Mouse (Mus musculus): ENCODE measurements around the gene Hdhd3. TPM values are rescaled to one million over a fixed set of nuclear protein-coding genes. Genes with fewer than 3 reads are reported as not detected.

Hdhd3 gene
- polyA plus RNA-seq, 1 experiment from 2014 or later, result 7.5 TPM

- Histone ChIP-seq H3K9ac (ENCODE audit: low read length) (peak overlapping the region; percentile 84; the same call in 1 of the 2 replicates), H3K4me2 (ENCODE audit: low read length) (peak overlapping the region; percentile 68), H3K27ac (replicated peaks in 1 of 2; ENCODE audit: control insufficient read depth in 1 of 2, insufficient read depth in 1 of 2, low read depth in 2 of 2, low read length in 2 of 2) (peak overlapping the region; percentile 15 to 53; a peak in 2 of 4 replicates), H3K9me3 (ENCODE audit: control insufficient read depth, low read length) (no peaks in the 10 kb centered on the region), H3K4me1 (ENCODE audit: control insufficient read depth in 2 of 2, insufficient read depth in 2 of 2, low read length in 2 of 2) (peaks cover 24 to 31% of the 10 kb centered on the region in 2 experiments), H3K27me3 (ENCODE audit: control insufficient read depth, insufficient read depth, low read length) (no peaks in the 10 kb centered on the region), H3K36me3 (ENCODE audit: control insufficient read depth, insufficient read depth, low read length) (peaks cover 25% of the 10 kb centered on the region), H3K4me3 (ENCODE audit: control insufficient read depth in 1 of 2, insufficient read depth in 1 of 2, low read depth in 1 of 2, low read length in 2 of 2) (no peak overlapping the region; a peak in 1 of 4 replicates)
- no peak for ATAC-seq (ENCODE audit: insufficient number of reproducible peaks, insufficient read depth, low FRiP score, low read depth)
- 78% methylated on average over 10 of the region's 10 CpGs for WGBS
These were observed 14.5 kb upstream of the Hdhd3 start for GRCm38 (mm10) chr4:62517538-62518415.

DNA sequence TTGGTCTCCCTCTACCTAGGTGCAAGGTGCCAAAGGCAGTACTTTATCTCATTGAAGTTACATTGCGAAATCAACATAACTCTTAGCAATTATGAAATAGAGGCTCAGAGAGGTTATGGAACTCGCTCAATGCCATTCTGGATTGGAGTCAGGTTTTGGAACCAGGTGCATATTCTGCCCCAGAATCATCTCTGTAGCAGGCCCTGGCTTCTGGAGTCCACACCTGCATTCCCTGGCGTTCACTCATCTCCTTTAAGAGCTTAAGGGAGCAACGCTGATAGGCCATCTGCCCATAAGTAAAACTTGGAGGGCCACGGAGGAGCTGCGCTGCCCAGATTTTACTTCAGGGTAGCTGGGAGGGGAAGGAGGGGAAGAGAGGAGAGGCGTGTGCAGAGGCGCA lies 13.8 kb upstream of the Hdhd3 start:
- ATAC-seq (ENCODE audit: insufficient number of reproducible peaks, insufficient read depth, low FRiP score, low read depth), result no peak
- H3K9ac ChIP-seq (ENCODE audit: low read length), result peak overlapping the region; percentile 30; the same call in 1 of the 2 replicates
- H3K4me3 ChIP-seq (ENCODE audit: control insufficient read depth in 1 of 2, insufficient read depth in 1 of 2, low read depth in 1 of 2, low read length in 2 of 2), result no peak overlapping the region
- H3K27me3 ChIP-seq (ENCODE audit: control insufficient read depth, insufficient read depth, low read length), result no peaks in the 10 kb centered on the region
- peaks cover 25% of the 10 kb centered on the region for H3K36me3 ChIP-seq (ENCODE audit: control insufficient read depth, insufficient read depth, low read length)
- WGBS, result 87% methylated on average over 8 of the region's 8 CpGs
- H3K27ac ChIP-seq (replicated peaks in 1 of 2; ENCODE audit: control insufficient read depth in 1 of 2, insufficient read depth in 1 of 2, low read depth in 2 of 2, low read length in 2 of 2), result peak overlapping the region; percentile 15 to 53; a peak in 2 of 4 replicates
- no peaks in the 10 kb centered on the region for H3K9me3 ChIP-seq (ENCODE audit: control insufficient read depth, low read length)
- peaks cover 24 to 31% of the 10 kb centered on the region in 2 experiments for H3K4me1 ChIP-seq (ENCODE audit: control insufficient read depth in 2 of 2, insufficient read depth in 2 of 2, low read length in 2 of 2)
- H3K4me2 ChIP-seq (ENCODE audit: low read length), result no peak overlapping the region; the same call in 1 of the 2 replicates

GRCm38 (mm10) chr4:62516579-62516978 lies 13.3 kb upstream of the Hdhd3 start:
- Histone ChIP-seq H3K4me1 (ENCODE audit: control insufficient read depth in 2 of 2, insufficient read depth in 2 of 2, low read length in 2 of 2) (peaks cover 24 to 31% of the 10 kb centered on the region in 2 experiments), H3K4me2 (ENCODE audit: low read length) (peak overlapping the region; percentile 14; the same call in 1 of the 2 replicates), H3K36me3 (ENCODE audit: control insufficient read depth, insufficient read depth, low read length) (peaks cover 27% of the 10 kb centered on the region), H3K9me3 (ENCODE audit: control insufficient read depth, low read length) (no peaks in the 10 kb centered on the region), H3K27ac (replicated peaks in 1 of 2; ENCODE audit: control insufficient read depth in 1 of 2, insufficient read depth in 1 of 2, low read depth in 2 of 2, low read length in 2 of 2) (peak overlapping the region; percentile 77 to 80), H3K4me3 (ENCODE audit: control insufficient read depth in 1 of 2, insufficient read depth in 1 of 2, low read depth in 1 of 2, low read length in 2 of 2) (no peak overlapping the region), H3K9ac (ENCODE audit: low read length) (peak overlapping the region; percentile 30; the same call in 1 of the 2 replicates), H3K27me3 (ENCODE audit: control insufficient read depth, insufficient read depth, low read length) (no peaks in the 10 kb centered on the region)
- no peak for ATAC-seq (ENCODE audit: insufficient number of reproducible peaks, insufficient read depth, low FRiP score, low read depth)
- WGBS, result 53% methylated on average over 1 of the region's 1 CpGs

GRCm38 (mm10) chr4:62516079-62516478 lies 12.8 kb upstream of the Hdhd3 start:
- no peaks in the 10 kb centered on the region for H3K27me3 ChIP-seq (ENCODE audit: control insufficient read depth, insufficient read depth, low read length)
- H3K4me3 ChIP-seq (ENCODE audit: control insufficient read depth in 1 of 2, insufficient read depth in 1 of 2, low read depth in 1 of 2, low read length in 2 of 2), result no peak overlapping the region
- WGBS, result 43% methylated on average over 2 of the region's 2 CpGs
- no peak overlapping the region for H3K9ac ChIP-seq (ENCODE audit: low read length)
- H3K4me1 ChIP-seq (ENCODE audit: control insufficient read depth in 2 of 2, insufficient read depth in 2 of 2, low read length in 2 of 2), result peaks cover 24 to 31% of the 10 kb centered on the region in 2 experiments
- 0 out of 2 replicates have a peak, but pooled peaks have one; percentile 36 for ATAC-seq (ENCODE audit: insufficient number of reproducible peaks, insufficient read depth, low FRiP score, low read depth)
- peak overlapping the region; percentile 77 to 80 for H3K27ac ChIP-seq (replicated peaks in 1 of 2; ENCODE audit: control insufficient read depth in 1 of 2, insufficient read depth in 1 of 2, low read depth in 2 of 2, low read length in 2 of 2)
- peaks cover 30% of the 10 kb centered on the region for H3K36me3 ChIP-seq (ENCODE audit: control insufficient read depth, insufficient read depth, low read length)
- peak overlapping the region; percentile 14; the same call in 1 of the 2 replicates for H3K4me2 ChIP-seq (ENCODE audit: low read length)
- H3K9me3 ChIP-seq (ENCODE audit: control insufficient read depth, low read length), result no peaks in the 10 kb centered on the region

DNA sequence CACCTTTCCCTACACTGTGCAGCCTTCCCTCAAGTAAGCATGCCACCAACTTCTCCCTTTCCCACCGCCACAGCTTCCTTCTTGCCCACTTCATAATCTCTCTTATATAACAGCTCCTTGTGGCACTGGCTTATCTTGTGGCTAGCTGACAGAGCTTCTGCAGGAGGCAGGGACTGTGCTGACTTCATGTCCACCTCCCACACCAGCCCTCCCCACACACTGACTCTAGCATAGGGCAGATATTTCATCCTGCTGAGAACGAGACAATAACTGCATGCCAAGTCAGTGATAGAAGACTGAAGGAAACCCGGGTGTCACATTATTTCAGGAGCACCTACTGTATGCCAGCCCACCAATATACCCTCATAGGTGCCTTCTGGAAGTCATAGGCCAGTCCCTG lies 12.2 kb upstream of the Hdhd3 start:
- Histone ChIP-seq H3K27ac (replicated peaks in 1 of 2; ENCODE audit: control insufficient read depth in 1 of 2, insufficient read depth in 1 of 2, low read depth in 2 of 2, low read length in 2 of 2) (peak overlapping the region; percentile 77 to 80), H3K4me3 (ENCODE audit: control insufficient read depth in 1 of 2, insufficient read depth in 1 of 2, low read depth in 1 of 2, low read length in 2 of 2) (no peak overlapping the region), H3K4me1 (ENCODE audit: control insufficient read depth in 2 of 2, insufficient read depth in 2 of 2, low read length in 2 of 2) (peaks cover 24 to 31% of the 10 kb centered on the region in 2 experiments), H3K9me3 (ENCODE audit: control insufficient read depth, low read length) (no peaks in the 10 kb centered on the region), H3K4me2 (ENCODE audit: low read length) (peak overlapping the region; percentile 14; the same call in 1 of the 2 replicates), H3K36me3 (ENCODE audit: control insufficient read depth, insufficient read depth, low read length) (peaks cover 36% of the 10 kb centered on the region), H3K27me3 (ENCODE audit: control insufficient read depth, insufficient read depth, low read length) (no peaks in the 10 kb centered on the region), H3K9ac (ENCODE audit: low read length) (peak overlapping the region; percentile 16; the same call in 1 of the 2 replicates)
- WGBS, result 35% methylated on average over 3 of the region's 3 CpGs
- no peak for ATAC-seq (ENCODE audit: insufficient number of reproducible peaks, insufficient read depth, low FRiP score, low read depth)

GRCm38 (mm10) chr4:62514995-62515394 lies 11.7 kb upstream of the Hdhd3 start:
- Histone ChIP-seq H3K27me3 (ENCODE audit: control insufficient read depth, insufficient read depth, low read length) (no peaks in the 10 kb centered on the region), H3K9me3 (ENCODE audit: control insufficient read depth, low read length) (no peaks in the 10 kb centered on the region), H3K9ac (ENCODE audit: low read length) (no peak overlapping the region), H3K27ac (replicated peaks in 1 of 2; ENCODE audit: control insufficient read depth in 1 of 2, insufficient read depth in 1 of 2, low read depth in 2 of 2, low read length in 2 of 2) (peak overlapping the region in 1 of 2 experiments; percentile 77; a peak in 2 of 4 replicates), H3K4me3 (ENCODE audit: control insufficient read depth in 1 of 2, insufficient read depth in 1 of 2, low read depth in 1 of 2, low read length in 2 of 2) (no peak overlapping the region), H3K36me3 (ENCODE audit: control insufficient read depth, insufficient read depth, low read length) (peaks cover 41% of the 10 kb centered on the region), H3K4me1 (ENCODE audit: control insufficient read depth in 2 of 2, insufficient read depth in 2 of 2, low read length in 2 of 2) (peaks cover 24 to 31% of the 10 kb centered on the region in 2 experiments), H3K4me2 (ENCODE audit: low read length) (no peak overlapping the region)
- no peak for ATAC-seq (ENCODE audit: insufficient number of reproducible peaks, insufficient read depth, low FRiP score, low read depth)
- WGBS, result 85% methylated on average over 7 of the region's 7 CpGs

- whole genome bisulfite sequencing, result 59% methylated on average over 11 of the region's 11 CpGs
- Histone ChIP-seq H3K4me1 (ENCODE audit: control insufficient read depth in 2 of 2, insufficient read depth in 2 of 2, low read length in 2 of 2) (peaks cover 24 to 30% of the 10 kb centered on the region in 2 experiments), H3K9ac (ENCODE audit: low read length) (no peak overlapping the region), H3K36me3 (ENCODE audit: control insufficient read depth, insufficient read depth, low read length) (peaks cover 50% of the 10 kb centered on the region), H3K9me3 (ENCODE audit: control insufficient read depth, low read length) (no peaks in the 10 kb centered on the region), H3K4me3 (ENCODE audit: control insufficient read depth in 1 of 2, insufficient read depth in 1 of 2, low read depth in 1 of 2, low read length in 2 of 2) (no peak overlapping the region), H3K4me2 (ENCODE audit: low read length) (no peak overlapping the region), H3K27ac (replicated peaks in 1 of 2; ENCODE audit: control insufficient read depth in 1 of 2, insufficient read depth in 1 of 2, low read depth in 2 of 2, low read length in 2 of 2) (no peak overlapping the region), H3K27me3 (ENCODE audit: control insufficient read depth, insufficient read depth, low read length) (no peaks in the 10 kb centered on the region)
- no peak for ATAC-seq (ENCODE audit: insufficient number of reproducible peaks, insufficient read depth, low FRiP score, low read depth)
These were observed 10.8 kb upstream of the Hdhd3 start for GRCm38 (mm10) chr4:62513998-62514506.

Data from heart, embryonic 14.5 days (tissue).